Mouse (Mus musculus): ENCODE measurements around the gene B4gat1. TPM values are rescaled to one million over a fixed set of nuclear protein-coding genes. Genes with fewer than 3 reads are reported as not detected.

The B4gat1 gene
- total and polyA plus RNA-seq, 3 experiments, result 6.9 to 9.6 TPM; not detected in 1

DNA sequence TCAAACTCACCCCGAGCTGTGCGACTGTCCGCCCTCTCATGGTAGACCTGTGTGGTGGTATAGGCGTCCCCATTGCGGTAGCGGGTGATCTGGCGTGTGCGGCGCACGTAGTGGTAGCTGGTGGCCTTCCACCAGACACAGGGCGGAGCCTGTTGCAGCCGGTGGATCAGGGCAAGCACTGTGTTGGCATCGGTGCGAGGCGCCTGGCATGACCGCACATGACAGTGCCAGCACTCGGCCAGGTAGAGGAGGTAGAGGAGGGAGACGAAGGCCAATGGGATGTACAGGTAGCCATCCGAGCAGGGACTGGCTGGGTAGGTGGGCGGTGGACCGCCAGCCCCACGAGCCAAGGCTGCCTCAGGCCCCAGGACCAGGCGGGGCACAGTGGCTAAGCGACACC lies 44.0 kb downstream of the B4gat1 start:
- Histone ChIP-seq H3K9ac (ENCODE audit: control insufficient read depth, low read depth, low read length, poor library complexity, severe bottlenecking) (no peak overlapping the region), H3K4me1 (ENCODE audit: control insufficient read depth in 1 of 2, insufficient read depth in 2 of 2, low read length in 2 of 2) (peaks cover 0 to 5% of the 10 kb centered on the region in 2 experiments; a peak in 1 of 4 replicates), H3K79me2 (ENCODE audit: control insufficient read depth, insufficient read depth, low read length, poor library complexity) (no peaks in the 10 kb centered on the region), H3K9me3 (replicated peaks; ENCODE audit: insufficient read depth, low read length) (no peaks in the 10 kb centered on the region), H3K27me3 (ENCODE audit: control insufficient read depth in 1 of 2, insufficient read depth in 2 of 2, low read length in 2 of 2) (peaks cover 5 to 20% of the 10 kb centered on the region in 2 experiments), H3K4me3 (ENCODE audit: control insufficient read depth in 1 of 2, insufficient read depth in 1 of 2, low read depth in 2 of 2, low read length in 2 of 2) (no peak overlapping the region), H3K27ac (ENCODE audit: control insufficient read depth, low read depth, low read length) (no peak overlapping the region), H3K36me3 (ENCODE audit: control insufficient read depth in 1 of 2, insufficient read depth in 2 of 2, low read length in 2 of 2) (no peaks in the 10 kb centered on the region)
- no peak for DNase-seq (ENCODE audit: low read depth, low spot score)
- TF ChIP-seq ZMIZ1 (IDR thresholded peaks at IDR 0.05; ENCODE audit: low read depth, low read length) (no peak), KAT2A (conservative IDR thresholded peaks at IDR 0.05; ENCODE audit: low read depth, low read length) (no peak), POLR2AphosphoS2 (IDR thresholded peaks at IDR 0.05; ENCODE audit: low read length) (no peak), ETS1 (IDR thresholded peaks at IDR 0.05; ENCODE audit: low read depth, low read length) (no peak), MEF2A (IDR thresholded peaks at IDR 0.05; ENCODE audit: extremely low read depth, insufficient replicate concordance, low read depth, low read length, poor library complexity, severe bottlenecking) (no peak), HCFC1 (IDR thresholded peaks at IDR 0.05; ENCODE audit: low read depth, low read length) (no peak), CHD1 (IDR thresholded peaks at IDR 0.05; ENCODE audit: low read depth, low read length) (no peak), POLR2AphosphoS5 (IDR thresholded peaks at IDR 0.05; ENCODE audit: borderline replicate concordance, low read depth, low read length) (no peak), SMC3 (IDR thresholded peaks at IDR 0.05; ENCODE audit: low read depth, low read length) (no peak), JUND (IDR thresholded peaks at IDR 0.05; ENCODE audit: low read depth, low read length) (no peak), ELF1 (IDR thresholded peaks at IDR 0.05; ENCODE audit: low read depth, low read length) (no peak), MAFK (IDR thresholded peaks at IDR 0.05; ENCODE audit: borderline replicate concordance, low read depth, low read length) (no peak), RCOR1 (IDR thresholded peaks at IDR 0.05; ENCODE audit: low read depth, low read length) (no peak), ZKSCAN1 (IDR thresholded peaks at IDR 0.05; ENCODE audit: low read depth, low read length) (no peak), TAL1 (IDR thresholded peaks at IDR 0.05; ENCODE audit: low read length) (no peak), NRF1 (IDR thresholded peaks at IDR 0.05; ENCODE audit: insufficient read depth, low read depth, low read length, poor library complexity, severe bottlenecking) (no peak)

DNA sequence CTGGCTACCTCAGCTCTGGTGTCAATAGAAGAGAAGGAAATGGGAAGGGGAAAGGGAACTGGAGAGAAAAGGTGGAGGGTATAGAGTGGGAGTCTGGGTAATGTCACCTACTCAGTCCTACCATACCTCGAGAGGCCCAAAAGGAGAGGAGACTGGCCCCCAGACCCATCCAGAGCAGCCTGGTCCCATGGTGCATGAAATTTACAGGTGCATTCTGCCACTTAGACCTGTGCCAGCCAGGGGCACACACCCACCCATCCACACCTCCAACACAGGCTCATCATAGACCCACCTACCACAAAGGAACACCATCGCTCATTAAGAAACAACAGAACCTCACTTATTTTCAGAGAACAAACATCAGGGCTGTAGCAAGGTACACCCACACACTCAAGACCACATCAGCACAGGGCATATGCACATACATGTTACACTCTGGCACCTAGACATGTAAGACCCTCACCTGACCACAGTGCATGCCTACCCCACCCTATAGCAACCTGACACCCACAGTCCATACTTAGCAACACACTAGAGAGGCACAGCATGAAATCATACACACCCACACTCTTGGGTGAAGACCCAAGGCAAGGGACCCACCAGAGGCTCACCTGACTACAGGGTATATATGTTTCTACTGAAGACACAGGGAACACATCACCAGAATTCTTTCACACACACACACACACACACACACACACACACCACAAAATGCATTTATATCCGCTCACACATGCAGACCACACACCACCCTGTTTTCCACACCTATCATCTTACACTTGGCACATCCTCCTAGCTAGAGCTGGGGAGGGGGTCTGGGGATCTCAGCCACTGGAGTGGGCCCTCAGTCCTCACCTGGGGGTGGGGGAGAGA lies 45.6 kb downstream of the B4gat1 start:
- H3K27me3 ChIP-seq (ENCODE audit: control insufficient read depth in 1 of 2, insufficient read depth in 2 of 2, low read length in 2 of 2), result peaks cover 5 to 20% of the 10 kb centered on the region in 2 experiments

More for the DNA sequence above, 45.6 kb downstream of the B4gat1 start:
- TF ChIP-seq RCOR1 (IDR thresholded peaks at IDR 0.05; ENCODE audit: low read depth, low read length) (no peak), POLR2AphosphoS2 (IDR thresholded peaks at IDR 0.05; ENCODE audit: low read length) (no peak), USF2 (IDR thresholded peaks at IDR 0.05; ENCODE audit: borderline replicate concordance in 1 of 2, insufficient read depth in 1 of 2, low read depth in 1 of 2, low read length in 2 of 2) (no peak), RAD21 (IDR thresholded peaks at IDR 0.05; ENCODE audit: low read depth, low read length) (no peak), ZNF384 (IDR thresholded peaks at IDR 0.05; ENCODE audit: low read depth, low read length) (no peak), ELF1 (IDR thresholded peaks at IDR 0.05; ENCODE audit: low read depth, low read length) (no peak), SIN3A (IDR thresholded peaks at IDR 0.05; ENCODE audit: low read length) (no peak), JUND (IDR thresholded peaks at IDR 0.05; ENCODE audit: low read depth, low read length) (no peak), MEF2A (IDR thresholded peaks at IDR 0.05; ENCODE audit: extremely low read depth, insufficient replicate concordance, low read depth, low read length, poor library complexity, severe bottlenecking) (no peak), POLR2AphosphoS5 (IDR thresholded peaks at IDR 0.05; ENCODE audit: borderline replicate concordance, low read depth, low read length) (no peak), KAT2A (conservative IDR thresholded peaks at IDR 0.05; ENCODE audit: low read depth, low read length) (no peak), GABPA (IDR thresholded peaks at IDR 0.05; ENCODE audit: low read depth, low read length) (no peak), MXI1 (IDR thresholded peaks at IDR 0.05; ENCODE audit: low read depth, low read length) (no peak), MYB (IDR thresholded peaks at IDR 0.05; ENCODE audit: low read depth, low read length) (no peak), CHD1 (IDR thresholded peaks at IDR 0.05; ENCODE audit: low read depth, low read length) (no peak), E2F4 (IDR thresholded peaks at IDR 0.05; ENCODE audit: borderline replicate concordance, low read depth, low read length) (no peak)
- peaks cover 3% of the 10 kb centered on the region; the same call in 1 of the 2 replicates for H3K79me2 ChIP-seq (ENCODE audit: control insufficient read depth, insufficient read depth, low read length, poor library complexity)
- H3K9me3 ChIP-seq (replicated peaks; ENCODE audit: insufficient read depth, low read length), result no peaks in the 10 kb centered on the region
- no peak overlapping the region for H3K27ac ChIP-seq (ENCODE audit: control insufficient read depth, low read depth, low read length)
- DNase-seq (ENCODE audit: low read depth, low spot score), result no peak
- no peak overlapping the region for H3K4me3 ChIP-seq (ENCODE audit: control insufficient read depth in 1 of 2, insufficient read depth in 1 of 2, low read depth in 2 of 2, low read length in 2 of 2)
- H3K36me3 ChIP-seq (ENCODE audit: control insufficient read depth in 1 of 2, insufficient read depth in 2 of 2, low read length in 2 of 2), result no peaks in the 10 kb centered on the region; a peak in 1 of 4 replicates
- H3K4me1 ChIP-seq (ENCODE audit: control insufficient read depth in 1 of 2, insufficient read depth in 2 of 2, low read length in 2 of 2), result peaks cover 0 to 10% of the 10 kb centered on the region in 2 experiments; a peak in 1 of 4 replicates
- H3K9ac ChIP-seq (ENCODE audit: control insufficient read depth, low read depth, low read length, poor library complexity, severe bottlenecking), result no peak overlapping the region

Data from MEL (cell line).